Mouse (Mus musculus): ENCODE measurements around the gene Lamtor2. TPM values are rescaled to one million over a fixed set of nuclear protein-coding genes. Genes with fewer than 3 reads are reported as not detected.

Gene Lamtor2
- total RNA-seq, 2 experiments from 2014 or later = 70.9 to 104 TPM

GRCm38 (mm10) chr3:88512141-88512895 is 40.6 kb downstream of the Lamtor2 start:
- peak overlapping the region; percentile 83 for H3K27ac ChIP-seq
- no peak overlapping the region for H3K4me3 ChIP-seq
- TF ChIP-seq CTCF (IDR thresholded peaks at IDR 0.05) = no peak
- intact Hi-C loops (cut with DNase I) = no loop called here
- peak; percentile 31 for DNase-seq

- H3K27ac ChIP-seq = peak overlapping the region; percentile 83
- intact Hi-C loops (cut with DNase I) = no loop called here
- no peak overlapping the region for H3K4me3 ChIP-seq
- no peak for TF ChIP-seq CTCF (IDR thresholded peaks at IDR 0.05)
- DNase-seq = no peak
These were observed 41.3 kb downstream of the Lamtor2 start for GRCm38 (mm10) chr3:88511559-88511958.

GRCm38 (mm10) chr3:88510421-88511289 is 42.2 kb downstream of the Lamtor2 start:
- DNase-seq = no peak
- intact Hi-C loops (cut with DNase I) = no loop called here
- H3K4me3 ChIP-seq = peak overlapping the region; percentile 75
- TF ChIP-seq CTCF (IDR thresholded peaks at IDR 0.05) = no peak
- peak overlapping the region; percentile 93 for H3K27ac ChIP-seq

- peak within 1 kb of the TSS; percentile 93 for H3K27ac ChIP-seq
- peak within 1 kb of the TSS; percentile 75 for H3K4me3 ChIP-seq
- intact Hi-C loops (cut with DNase I) = no loop called here
- TF ChIP-seq CTCF (IDR thresholded peaks at IDR 0.05) = peak; percentile 51
- DNase-seq = peak; percentile 96
These were observed 43.0 kb downstream of the Lamtor2 start, which contains the start of gene Lmna for GRCm38 (mm10) chr3:88509692-88510420. Gene Lmna (minus strand): TSS chr3:88509956.

DNA sequence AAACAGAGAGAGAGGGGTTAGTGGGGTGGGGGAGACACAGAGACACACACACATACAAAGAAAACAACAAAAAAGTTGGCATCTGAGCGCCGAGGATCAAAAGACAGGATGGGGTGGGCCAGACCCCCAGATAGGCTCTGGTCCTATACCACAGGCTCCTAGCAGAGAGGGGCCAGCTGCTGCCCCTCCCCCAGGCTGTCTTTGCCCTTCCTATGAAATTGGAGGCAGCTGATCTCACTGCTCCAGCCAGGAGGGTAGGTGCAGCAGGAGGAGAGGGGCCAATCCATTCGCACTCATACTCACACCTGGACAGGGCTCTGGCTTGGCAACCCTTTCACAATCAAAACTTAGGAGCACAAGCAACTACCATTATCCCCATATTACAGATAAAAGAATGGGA is 43.6 kb downstream of the Lamtor2 start:
- TF ChIP-seq CTCF (IDR thresholded peaks at IDR 0.05) = no peak
- Histone ChIP-seq H3K4me3 (peak overlapping the region; percentile 75), H3K27ac (peak overlapping the region; percentile 93)
- DNase-seq = no peak
- intact Hi-C loops (cut with DNase I) = no loop called here

DNA sequence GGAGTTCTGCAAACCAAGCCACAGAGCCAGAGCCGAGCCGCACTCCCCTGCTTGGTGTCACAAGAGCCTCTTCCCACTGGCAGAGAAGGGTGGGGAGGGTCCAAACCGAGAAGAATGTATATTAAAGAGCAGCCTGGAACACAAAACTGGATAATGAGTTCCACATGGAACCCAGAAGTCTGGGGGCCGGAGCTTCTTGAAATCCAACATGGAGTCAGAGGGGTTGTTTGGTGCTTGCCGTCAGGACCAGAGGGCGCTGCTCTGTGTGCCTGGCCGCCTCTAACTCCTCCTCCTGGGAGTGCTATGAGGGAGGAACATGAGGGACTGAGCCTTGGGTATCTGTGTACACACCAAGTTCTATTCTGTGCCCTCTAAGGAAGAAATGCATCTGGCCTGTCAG is 47.1 kb downstream of the Lamtor2 start:
- DNase-seq = no peak
- intact Hi-C loops (cut with DNase I) = no loop called here
- TF ChIP-seq CTCF (IDR thresholded peaks at IDR 0.05) = no peak
- Histone ChIP-seq H3K27ac (0 out of 2 replicates have a peak overlapping the region, but pooled peaks have one; percentile 9), H3K4me3 (no peak overlapping the region)

DNA sequence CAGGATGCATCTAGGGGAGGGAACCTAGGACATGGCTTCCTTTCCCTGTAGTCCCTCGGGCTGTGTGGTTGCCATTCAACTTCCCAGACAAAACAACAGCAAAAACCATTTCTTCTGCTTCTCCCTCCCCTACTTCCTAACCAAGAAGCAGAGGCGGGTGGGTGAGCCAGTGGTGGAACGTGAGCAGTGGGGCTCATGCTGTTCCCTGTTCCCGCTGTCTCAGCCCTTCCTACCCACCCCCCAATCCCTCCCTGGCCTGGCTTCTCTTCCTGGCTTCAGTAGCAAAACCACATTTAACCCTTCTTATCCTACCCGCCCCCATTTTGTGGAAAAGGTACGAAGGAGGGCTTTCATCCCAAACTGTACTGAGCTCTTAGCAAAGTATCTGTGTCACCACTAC is 47.8 kb downstream of the Lamtor2 start:
- Histone ChIP-seq H3K27ac (peak overlapping the region; percentile 20), H3K4me3 (no peak overlapping the region)
- intact Hi-C loops (cut with DNase I) = no loop called here
- TF ChIP-seq CTCF (IDR thresholded peaks at IDR 0.05) = no peak
- no peak for DNase-seq

DNA sequence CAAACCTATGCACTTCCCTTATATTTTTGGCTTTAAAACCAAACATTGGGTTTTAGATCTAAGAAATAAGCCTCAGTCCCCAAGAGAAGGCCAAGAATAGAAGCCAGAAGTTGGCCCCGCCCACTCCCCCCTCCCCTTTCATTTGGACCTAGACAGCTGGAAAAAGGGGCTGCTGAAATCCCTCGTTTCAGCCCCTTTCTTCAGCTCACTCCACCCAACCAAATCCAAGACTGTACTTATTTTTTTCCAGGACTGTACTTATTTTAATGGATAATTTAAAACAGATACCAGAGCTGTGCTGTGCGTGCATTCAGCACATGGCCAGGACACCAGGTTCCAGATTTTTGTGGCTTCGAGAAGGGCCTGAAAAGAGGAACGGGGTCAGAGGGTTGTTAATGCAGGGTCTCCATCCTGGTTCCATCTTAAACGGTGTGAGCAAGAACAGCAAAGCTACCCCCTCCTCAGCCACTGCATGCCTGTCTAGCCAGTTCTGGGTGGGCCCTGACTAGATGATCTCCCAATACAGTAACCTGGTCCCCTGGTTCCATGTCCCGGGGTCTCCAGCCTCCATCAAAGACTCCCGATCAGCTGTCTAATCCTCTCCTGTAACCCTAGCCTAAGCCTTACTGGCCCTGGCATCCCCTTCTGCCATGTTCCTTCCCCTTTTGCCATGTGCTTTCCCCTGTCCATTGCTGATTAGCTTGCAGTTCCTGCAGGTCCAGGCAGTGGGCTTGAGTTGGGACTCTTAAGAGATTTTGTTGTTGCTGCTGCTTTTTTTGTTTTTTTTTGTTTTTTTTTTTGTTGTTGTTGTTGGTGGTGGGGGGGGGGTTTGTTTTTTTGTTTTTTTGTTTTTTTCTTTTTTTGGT is 48.8 kb downstream of the Lamtor2 start:
- H3K4me3 ChIP-seq = peak overlapping the region; percentile 86
- no peak for TF ChIP-seq CTCF (IDR thresholded peaks at IDR 0.05)
- peak overlapping the region; percentile 98 for H3K27ac ChIP-seq
- intact Hi-C loops (cut with DNase I) = loop anchor here (2.0 kb wide), 1 partner anchor 15 kb away; no protein-coding TSS in a partner anchor
- no peak for DNase-seq

GRCm38 (mm10) chr3:88503505-88503863 is 49.4 kb downstream of the Lamtor2 start:
- Histone ChIP-seq H3K4me3 (peak overlapping the region; percentile 86), H3K27ac (peak overlapping the region; percentile 98)
- TF ChIP-seq CTCF (IDR thresholded peaks at IDR 0.05) = no peak
- intact Hi-C loops (cut with DNase I) = loop anchor here (2.0 kb wide), 1 partner anchor 15 kb away; no protein-coding TSS in a partner anchor
- DNase-seq = peak; percentile 63

DNA sequence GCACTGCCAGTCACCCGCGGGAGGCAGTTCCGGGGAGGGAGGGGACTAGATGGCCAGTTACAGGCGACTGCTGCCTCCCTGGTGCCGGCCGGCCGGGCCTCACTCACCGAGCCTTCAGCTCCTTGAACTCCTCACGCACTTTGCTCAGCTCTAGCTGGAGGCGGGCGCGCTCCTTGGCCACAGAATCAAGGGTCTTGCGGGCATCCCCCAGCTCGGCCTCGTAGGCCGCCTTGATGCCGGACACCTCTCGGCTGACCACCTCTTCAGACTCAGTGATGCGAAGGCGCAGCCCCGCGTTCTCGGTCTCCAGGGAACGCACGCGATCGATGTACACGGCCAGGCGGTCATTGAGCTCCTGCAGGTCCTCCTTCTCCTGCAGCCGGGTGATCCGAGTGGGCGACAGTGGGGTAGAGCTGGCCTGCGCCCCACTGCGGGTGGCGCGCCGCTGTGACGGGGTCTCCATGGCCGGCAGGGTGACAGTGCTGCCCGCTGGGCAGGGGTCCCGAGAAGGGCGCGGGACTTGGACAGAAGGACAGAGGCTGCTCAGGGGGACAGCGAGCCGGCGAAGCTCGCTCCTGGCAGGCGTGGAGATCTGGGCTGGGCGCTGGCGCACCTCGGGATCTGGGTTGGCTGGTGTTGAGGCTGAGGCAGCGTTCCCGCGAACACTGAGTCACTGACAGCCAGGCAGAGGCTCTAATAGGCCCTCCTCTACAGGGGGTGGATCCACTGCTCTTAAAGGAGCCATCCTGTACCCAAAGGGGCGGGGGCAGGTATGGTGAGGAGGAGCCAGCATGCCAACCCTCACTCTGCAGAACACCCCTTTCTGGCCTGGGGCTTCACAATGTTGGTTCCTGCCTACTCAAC is 50.0 kb downstream of the Lamtor2 start:
- peak; percentile 97 for DNase-seq

More for the DNA sequence above, 50.0 kb downstream of the Lamtor2 start:
- peak overlapping the region; percentile 86 for H3K4me3 ChIP-seq
- peak overlapping the region; percentile 98 for H3K27ac ChIP-seq
- no peak for TF ChIP-seq CTCF (IDR thresholded peaks at IDR 0.05)
- intact Hi-C loops (cut with DNase I) = loop anchor here (2.0 kb wide), 1 partner anchor 14 kb away; no protein-coding TSS in a partner anchor

Measured in gastrocnemius, adult 2 months (tissue).